ENCODE assay signal across 10 mouse cellular contexts in the genomic region with DNA sequence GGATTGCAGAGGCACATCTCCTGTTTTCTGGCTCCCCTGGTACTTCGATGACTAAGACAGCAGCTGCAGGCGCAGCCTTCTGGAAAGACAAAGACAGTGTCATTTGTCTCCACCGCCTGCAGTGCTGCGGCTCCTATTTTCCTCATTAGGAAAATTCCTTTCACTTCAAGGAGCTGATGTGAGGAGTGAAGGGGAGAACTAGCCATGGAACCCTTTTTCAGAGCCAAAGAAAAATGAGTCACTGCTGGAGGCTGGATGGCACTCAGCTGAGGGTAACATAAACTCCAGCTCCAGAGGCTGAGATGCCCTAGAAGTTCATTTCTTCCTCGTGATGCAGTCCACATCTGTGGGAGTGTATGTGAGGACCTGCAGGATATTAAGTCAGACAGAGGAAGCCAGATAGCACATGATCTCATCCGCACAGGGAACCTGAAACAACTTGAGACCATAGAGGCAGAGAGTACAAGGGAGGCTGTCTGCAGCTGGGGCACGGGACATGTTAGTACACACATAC. TPM values are rescaled to one million over a fixed set of nuclear protein-coding genes. Genes with fewer than 3 reads are reported as not detected.
DNase-seq lines count a peak whose midpoint lies in the region; ATAC-seq lines count a peak whose summit lies in the region.
"Had no signal": no experiment of that assay in that cellular context is flagged by ENCODE, and none has a peak within 500 bp of the region (broad histone marks: within the 10 kb centered on the region; RNA-seq: fewer than 3 reads in every experiment).

No protein-coding gene starts in this region.

- peaks cover 4% of the 10 kb centered on the region; the same call in 1 of the 2 replicates for H3K27me3 ChIP-seq in midbrain, embryonic 12.5 days
- H3K27me3 ChIP-seq in midbrain, embryonic 11.5 days (ENCODE audit: control insufficient read depth, insufficient read depth, low read length): no peaks in the 10 kb centered on the region
- H3K27me3 ChIP-seq in hindbrain, embryonic 12.5 days: no peaks in the 10 kb centered on the region

- H3K4me3 ChIP-seq in midbrain, embryonic 12.5 days: no peak overlapping the region
- no peak overlapping the region for H3K4me3 ChIP-seq in midbrain, embryonic 11.5 days (ENCODE audit: low read depth, low read length)
- H3K4me3 ChIP-seq in hindbrain, embryonic 12.5 days: no peak overlapping the region
- H3K4me3 ChIP-seq: heart, embryonic 13.5 days had no signal

- intact Hi-C loops in gastrocnemius, postnatal 36 days (cut with DNase I): no loop called here

- no peak overlapping the region for H3K9ac ChIP-seq in midbrain, embryonic 12.5 days (replicated peaks)
- no peak overlapping the region for H3K9ac ChIP-seq in midbrain, embryonic 11.5 days (ENCODE audit: low read length)
- H3K9ac ChIP-seq in hindbrain, embryonic 12.5 days: no peak overlapping the region
- H3K9ac ChIP-seq: heart, embryonic 13.5 days had no signal

- H3K36me3 ChIP-seq in midbrain, embryonic 12.5 days: no peaks in the 10 kb centered on the region
- H3K36me3 ChIP-seq in midbrain, embryonic 11.5 days (ENCODE audit: control insufficient read depth, insufficient read depth, low read length): no peaks in the 10 kb centered on the region
- no peaks in the 10 kb centered on the region for H3K36me3 ChIP-seq in hindbrain, embryonic 12.5 days
- H3K36me3 ChIP-seq: heart, embryonic 13.5 days had no signal

- H3K9me3 ChIP-seq in midbrain, embryonic 12.5 days: no peaks in the 10 kb centered on the region
- no peaks in the 10 kb centered on the region for H3K9me3 ChIP-seq in midbrain, embryonic 11.5 days (ENCODE audit: control insufficient read depth, low read length)
- H3K9me3 ChIP-seq in hindbrain, embryonic 12.5 days (replicated peaks): no peaks in the 10 kb centered on the region

- DNase-seq in gastrocnemius, postnatal 25 days: peak; percentile 17
- DNase-seq in gastrocnemius, postnatal 36 days: no peak
- no peak for DNase-seq in midbrain, embryonic 11.5 days (ENCODE audit: low spot score, missing footprints)
- DNase-seq in retina, postnatal 1 day: peak; percentile 80
- DNase-seq: lung, postnatal 4 days had no signal

- H3K4me1 ChIP-seq in midbrain, embryonic 12.5 days: no peaks in the 10 kb centered on the region
- no peaks in the 10 kb centered on the region for H3K4me1 ChIP-seq in midbrain, embryonic 11.5 days (ENCODE audit: control insufficient read depth, insufficient read depth, low read length)
- no peaks in the 10 kb centered on the region for H3K4me1 ChIP-seq in hindbrain, embryonic 12.5 days
- H3K4me1 ChIP-seq: heart, embryonic 13.5 days had no signal

- 0 out of 2 replicates have a peak overlapping the region, but pooled peaks have one; percentile 20 for H3K27ac ChIP-seq in midbrain, embryonic 12.5 days (replicated peaks)
- H3K27ac ChIP-seq in midbrain, embryonic 11.5 days (ENCODE audit: low read depth, low read length): no peak overlapping the region
- H3K27ac ChIP-seq in hindbrain, embryonic 12.5 days: peak overlapping the region; percentile 57
- H3K27ac ChIP-seq: heart, embryonic 13.5 days had no signal

- 52% methylated on average over 7 of the region's 7 CpGs for WGBS in midbrain, embryonic 12.5 days
- WGBS in midbrain, embryonic 11.5 days: 66% methylated on average over 7 of the region's 7 CpGs
- 57% methylated on average over 7 of the region's 7 CpGs for WGBS in hindbrain, embryonic 12.5 days

- no peak for ATAC-seq in midbrain, embryonic 12.5 days (ENCODE audit: low FRiP score, low read depth)
- ATAC-seq in midbrain, embryonic 11.5 days (ENCODE audit: low FRiP score): no peak
- ATAC-seq in hindbrain, embryonic 12.5 days (ENCODE audit: low FRiP score): 0 out of 2 replicates have a peak, but pooled peaks have one; percentile 40
- no peak for ATAC-seq in erythroblast, adult 5-6 weeks (replicated peaks; ENCODE audit: low FRiP score, poor library complexity, severe bottlenecking)
- no peak for ATAC-seq in megakaryocyte-erythroid progenitor cell, adult 5-6 weeks (replicated peaks; ENCODE audit: low FRiP score, low TSS enrichment, poor library complexity, severe bottlenecking)

- no peak overlapping the region for H3K4me2 ChIP-seq in midbrain, embryonic 12.5 days (replicated peaks)
- no peak overlapping the region for H3K4me2 ChIP-seq in midbrain, embryonic 11.5 days
- no peak overlapping the region for H3K4me2 ChIP-seq in hindbrain, embryonic 12.5 days (replicated peaks)
- H3K4me2 ChIP-seq: heart, embryonic 13.5 days had no signal

RNA-seq across cellular contexts. Expression of a gene that starts 37.0 kb away (rescaled TPM):
- under 1 TPM in 1 of 2 experiments, not detected in 1; 0.05 TPM for total RNA-seq in gastrocnemius, postnatal 25 days (2021)
- not detected for total RNA-seq in gastrocnemius, postnatal 36 days (2021)
- 0.10 TPM in 2 replicates for polyA plus RNA-seq in midbrain, embryonic 12.5 days (2016; fragmentation: Nextera tagmentation; extraction: Ambion mirVana)
- 0.04 and 0.14 TPM in 2 replicates for polyA plus RNA-seq in midbrain, embryonic 11.5 days (2014; fragmentation: Nextera tagmentation; extraction: Ambion mirVana)
- polyA plus RNA-seq in hindbrain, embryonic 12.5 days (2016; fragmentation: Nextera tagmentation; extraction: Ambion mirVana): 0.07 and 0.13 TPM in 2 replicates
- total RNA-seq in erythroblast, adult 5-6 weeks (2015; ENCODE audit: low replicate concordance): not detected in 2 replicates
- total RNA-seq in erythroblast, adult 5-6 weeks (2017; ENCODE audit: low replicate concordance): 0.09 and 0.28 TPM in 2 replicates
- total RNA-seq in megakaryocyte-erythroid progenitor cell, adult 5-6 weeks (2014; fragmentation: Nextera tagmentation): not detected in 2 replicates
- not detected in 2 replicates for total RNA-seq in megakaryocyte-erythroid progenitor cell, adult 5-6 weeks (2017)

Comparison
In these comparisons a context has a peak if more than half of its experiments do, and no peak if none do; other contexts are left out.
1. DNase-seq: peak in gastrocnemius, postnatal 25 days (single experiment) and retina, postnatal 1 day (single experiment); none in gastrocnemius, postnatal 36 days (0 of 2) and midbrain, embryonic 11.5 days (single experiment).